Mouse (Mus musculus) midbrain, embryonic 13.5 days (tissue): ENCODE data around the gene Etfdh. TPM values are rescaled to one million over a fixed set of nuclear protein-coding genes. Genes with fewer than 3 reads are reported as not detected.

ENCODE experiments used
- ATAC-seq: fragments of 200-750 bp; cut with Nextera tagmentation; 2 replicates; pipeline ENCODE4 v1.8.0; 2017; ENCODE audit warnings: mild to moderate bottlenecking, moderate TSS enrichment, moderate library complexity
- H3K27ac ChIP-seq: fragments of 300-500 bp; sonication (generic); 2 replicates; pipeline ENCODE4 v1.5.1; 2015; ENCODE audit warnings: inconsistent platforms, mild to moderate bottlenecking, moderate library complexity
- H3K27me3 ChIP-seq: fragments of 300-500 bp; sonication (generic); 2 replicates; pipeline ENCODE4 v1.6.1; 2015; ENCODE audit warnings: mild to moderate bottlenecking, inconsistent platforms
- H3K36me3 ChIP-seq: fragments of 300-500 bp; sonication (generic); 2 replicates; pipeline ENCODE4 v1.6.1; 2015; ENCODE audit warnings: mild to moderate bottlenecking, inconsistent platforms
- H3K4me1 ChIP-seq: fragments of 300-500 bp; sonication (generic); replicated peaks from 2 replicates; pipeline ENCODE4 v1.6.1; 2015; ENCODE audit warnings: inconsistent platforms
- H3K4me2 ChIP-seq: fragments of 300-500 bp; sonication (generic); replicated peaks from 2 replicates; pipeline ENCODE4 v1.6.1; 2015; ENCODE audit warnings: moderate library complexity, mild to moderate bottlenecking, inconsistent platforms
- H3K4me3 ChIP-seq: fragments of 300-500 bp; sonication (generic); replicated peaks from 2 replicates; pipeline ENCODE4 v1.5.1; 2015; ENCODE audit warnings: mild to moderate bottlenecking, inconsistent platforms
- H3K9ac ChIP-seq: fragments of 300-500 bp; sonication (generic); replicated peaks from 2 replicates; pipeline ENCODE4 v1.6.1; 2015; ENCODE audit warnings: mild to moderate bottlenecking, inconsistent platforms
- H3K9me3 ChIP-seq: fragments of 300-500 bp; sonication (generic); 2 replicates; pipeline ENCODE4 v1.6.1; 2016; ENCODE audit warnings: mild to moderate bottlenecking, inconsistent platforms
- WGBS: fragments of 180-500 bp; shearing (Covaris S2); methylation state at CpG from one replicate; pipeline ENCODE4 v1.1.7; 2015; 5-methylcytosine and 5-hydroxymethylcytosine counted together
- polyA plus RNA-seq: library from polyadenylated mRNA; unstranded; fragments of >200 nt; fragmentation: Nextera tagmentation; extraction: Ambion mirVana; gene quantifications from 2 replicates; pipeline ENCODE4 v1.2.1, GENCODE M21; 2015

Gene Etfdh
- polyA plus RNA-seq, 1 experiment from 2014 or later = 49.3 TPM

DNA sequence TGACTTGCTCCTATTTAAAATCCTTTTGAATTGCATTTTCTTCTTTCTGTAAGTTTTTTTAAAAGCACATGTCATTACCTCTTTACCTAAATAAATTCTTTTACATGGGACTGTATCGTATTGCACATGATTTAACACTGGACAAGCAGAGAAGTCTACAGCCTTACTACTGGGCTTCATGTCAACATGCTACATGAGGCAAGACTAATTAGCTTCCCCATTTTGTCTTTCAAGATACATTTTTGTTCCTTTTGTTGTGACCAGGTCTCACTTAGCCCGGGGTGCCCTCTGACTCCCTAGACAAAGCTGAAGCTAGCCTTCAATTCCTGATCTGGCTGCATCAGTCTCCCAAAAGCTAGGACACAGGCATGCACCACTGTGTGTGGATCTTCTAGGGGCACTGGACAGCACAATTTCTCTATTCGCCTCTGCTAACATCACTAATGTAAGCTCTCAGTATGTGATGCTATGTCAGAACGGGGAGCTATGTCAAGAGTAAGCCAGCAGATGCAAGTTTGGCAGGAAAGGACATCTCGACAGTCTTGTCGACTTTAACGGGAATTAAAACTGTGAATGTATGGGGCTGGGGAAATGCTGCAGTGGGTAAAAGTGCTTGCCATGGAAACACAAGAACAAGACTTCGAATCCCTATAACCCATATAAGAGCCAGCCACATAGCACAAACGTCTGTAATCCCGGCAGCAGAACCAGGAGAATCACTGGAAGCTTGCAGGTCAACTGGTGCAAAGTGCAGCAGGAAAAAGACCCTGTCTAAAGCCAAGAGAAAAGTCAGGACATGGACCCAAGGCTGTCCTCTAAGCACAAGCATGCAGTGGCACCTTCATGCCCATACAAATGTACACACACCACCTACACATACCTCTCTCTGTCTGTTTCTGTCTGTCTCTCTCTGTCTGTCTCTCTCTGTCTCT, 67.2 kb downstream of the Etfdh start:
- no peak overlapping the region for H3K27ac ChIP-seq
- no peaks in the 10 kb centered on the region for H3K36me3 ChIP-seq
- H3K4me2 ChIP-seq = no peak overlapping the region
- peaks cover 16% of the 10 kb centered on the region for H3K4me1 ChIP-seq
- no peak overlapping the region for H3K9ac ChIP-seq
- no peak overlapping the region for H3K4me3 ChIP-seq
- no peak for ATAC-seq
- H3K27me3 ChIP-seq = no peaks in the 10 kb centered on the region
- 83% methylated on average over 10 of the region's 10 CpGs for WGBS
- no peaks in the 10 kb centered on the region for H3K9me3 ChIP-seq

DNA sequence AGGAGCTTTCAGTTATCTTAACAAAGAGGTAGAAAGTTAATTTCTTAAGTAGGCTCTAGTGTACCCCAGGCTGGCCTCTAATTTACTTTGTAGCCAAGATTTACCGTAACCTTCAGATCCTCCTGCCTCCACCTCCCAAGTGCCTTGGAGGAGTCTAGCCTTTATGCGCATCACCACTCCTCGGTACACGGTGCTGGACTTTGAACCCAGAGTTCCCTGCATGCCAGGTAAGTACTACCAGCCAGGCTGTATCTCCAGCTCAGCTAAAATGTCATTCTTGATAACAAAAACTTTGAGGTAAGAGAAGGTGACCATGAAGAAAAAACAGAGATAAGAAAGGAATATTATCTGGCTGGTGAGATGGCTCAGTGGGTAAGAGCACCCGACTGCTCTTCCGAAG, 68.7 kb downstream of the Etfdh start:
- WGBS = 96% methylated on average over 6 of the region's 6 CpGs
- no peak overlapping the region for H3K9ac ChIP-seq
- no peak overlapping the region for H3K4me2 ChIP-seq
- H3K27me3 ChIP-seq = no peaks in the 10 kb centered on the region
- no peak overlapping the region for H3K27ac ChIP-seq
- H3K4me1 ChIP-seq = peaks cover 1% of the 10 kb centered on the region; the same call in 1 of the 2 replicates
- ATAC-seq = no peak
- H3K9me3 ChIP-seq = no peaks in the 10 kb centered on the region
- no peak overlapping the region for H3K4me3 ChIP-seq
- H3K36me3 ChIP-seq = no peaks in the 10 kb centered on the region

GRCm38 (mm10) chr3:79559773-79560045, 69.6 kb downstream of the Etfdh start:
- H3K27ac ChIP-seq = no peak overlapping the region
- 92% methylated on average over 5 of the region's 5 CpGs for WGBS
- H3K9me3 ChIP-seq = no peaks in the 10 kb centered on the region
- H3K4me1 ChIP-seq = no peaks in the 10 kb centered on the region
- no peak overlapping the region for H3K9ac ChIP-seq
- H3K36me3 ChIP-seq = no peaks in the 10 kb centered on the region
- H3K4me2 ChIP-seq = no peak overlapping the region
- no peak for ATAC-seq
- no peaks in the 10 kb centered on the region for H3K27me3 ChIP-seq
- no peak overlapping the region for H3K4me3 ChIP-seq

DNA sequence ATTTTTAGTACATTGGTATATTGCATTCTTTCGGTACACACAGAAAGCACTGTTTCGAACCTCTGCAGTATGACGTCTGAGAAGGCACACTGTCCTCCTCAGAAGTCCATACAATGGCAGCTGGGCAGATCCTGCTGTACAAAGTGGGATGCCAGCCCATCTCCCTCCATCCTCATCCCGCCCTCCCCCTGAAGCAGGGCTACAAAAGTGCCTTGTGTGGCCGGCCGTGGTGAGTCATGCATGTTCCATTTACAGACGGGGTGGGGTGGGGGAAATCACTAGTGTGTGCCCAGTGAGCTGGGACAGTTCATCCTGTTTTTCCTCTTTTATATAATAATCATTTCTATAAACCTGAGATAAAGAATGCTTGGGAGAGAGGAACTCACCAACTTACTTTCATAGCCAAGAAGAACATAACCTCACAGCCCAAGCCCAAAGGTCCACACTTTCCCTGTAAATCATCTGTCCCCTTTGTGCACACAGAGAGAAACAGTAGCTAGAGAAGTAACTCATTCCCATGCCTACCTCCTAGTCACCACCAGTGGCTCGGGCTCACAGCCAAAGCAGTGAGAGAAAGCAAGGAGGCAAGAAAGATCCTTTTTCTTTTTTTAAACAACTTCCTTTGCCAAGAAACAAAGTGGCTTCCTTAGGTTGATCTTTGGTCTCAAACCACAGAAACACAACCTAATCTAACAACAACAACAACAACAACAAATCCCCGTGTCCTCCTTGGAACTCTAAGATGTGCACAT, 70.1 kb downstream of the Etfdh start:
- Histone ChIP-seq H3K4me1 (no peaks in the 10 kb centered on the region), H3K9me3 (no peaks in the 10 kb centered on the region), H3K36me3 (no peaks in the 10 kb centered on the region), H3K4me2 (no peak overlapping the region), H3K9ac (no peak overlapping the region), H3K4me3 (no peak overlapping the region), H3K27me3 (no peaks in the 10 kb centered on the region), H3K27ac (no peak overlapping the region)
- 81% methylated on average over 9 of the region's 9 CpGs for WGBS
- no peak for ATAC-seq

DNA sequence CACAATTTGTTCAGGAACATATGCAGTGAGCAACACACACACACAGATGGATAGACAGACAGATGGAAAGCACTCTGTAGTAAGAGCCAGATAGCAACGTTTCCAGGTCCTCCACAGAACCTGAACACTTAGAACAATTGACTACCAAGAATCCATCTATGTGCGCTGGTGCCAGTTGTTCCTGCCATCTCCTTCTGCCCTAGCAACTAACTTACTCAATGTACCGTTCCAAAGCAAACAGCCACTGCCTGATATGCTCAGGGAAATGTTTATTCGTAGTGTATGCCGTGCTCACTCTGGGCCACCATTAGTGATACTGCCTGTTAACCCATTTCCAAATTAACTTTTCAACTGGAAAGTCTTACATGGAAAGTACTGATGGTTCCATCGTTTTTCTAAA, 74.2 kb downstream of the Etfdh start:
- no peak overlapping the region for H3K9ac ChIP-seq
- no peak overlapping the region for H3K4me3 ChIP-seq
- H3K27ac ChIP-seq = no peak overlapping the region
- no peaks in the 10 kb centered on the region for H3K36me3 ChIP-seq
- 92% methylated on average over 6 of the region's 6 CpGs for WGBS
- no peak overlapping the region for H3K4me2 ChIP-seq
- no peaks in the 10 kb centered on the region for H3K27me3 ChIP-seq
- no peaks in the 10 kb centered on the region for H3K9me3 ChIP-seq
- ATAC-seq = no peak
- H3K4me1 ChIP-seq = no peaks in the 10 kb centered on the region

Other genes with a start within 250 kb of the Etfdh start
- gene Fnip2, start 61.7 kb downstream of the Etfdh start, polyA plus RNA-seq = 6.1 and 6.2 TPM in 2 replicates
- gene Ppid, start 38.2 kb downstream of the Etfdh start, polyA plus RNA-seq = 149 and 154 TPM in 2 replicates
- gene 4930579G24Rik, start 421 bp downstream of the Etfdh start, polyA plus RNA-seq = 9.9 and 10.9 TPM in 2 replicates
- not detected in 2 replicates for gene Rxfp1, start 108.4 kb upstream of the Etfdh start, polyA plus RNA-seq
- 1.3 TPM in 2 replicates for gene Tmem144, start 223.3 kb upstream of the Etfdh start, polyA plus RNA-seq